Mouse (Mus musculus) cerebellum, postnatal 36 days (tissue): ENCODE results near the gene Glb1l2.

ENCODE experiments used
- DNase-seq, 2 experiments: peaks; one replicate each; pipeline ENCODE4 v3.0.0; 2021 to 2022; ENCODE audit warnings: mixed read lengths in 2 of 2

The Glb1l2 gene

DNA sequence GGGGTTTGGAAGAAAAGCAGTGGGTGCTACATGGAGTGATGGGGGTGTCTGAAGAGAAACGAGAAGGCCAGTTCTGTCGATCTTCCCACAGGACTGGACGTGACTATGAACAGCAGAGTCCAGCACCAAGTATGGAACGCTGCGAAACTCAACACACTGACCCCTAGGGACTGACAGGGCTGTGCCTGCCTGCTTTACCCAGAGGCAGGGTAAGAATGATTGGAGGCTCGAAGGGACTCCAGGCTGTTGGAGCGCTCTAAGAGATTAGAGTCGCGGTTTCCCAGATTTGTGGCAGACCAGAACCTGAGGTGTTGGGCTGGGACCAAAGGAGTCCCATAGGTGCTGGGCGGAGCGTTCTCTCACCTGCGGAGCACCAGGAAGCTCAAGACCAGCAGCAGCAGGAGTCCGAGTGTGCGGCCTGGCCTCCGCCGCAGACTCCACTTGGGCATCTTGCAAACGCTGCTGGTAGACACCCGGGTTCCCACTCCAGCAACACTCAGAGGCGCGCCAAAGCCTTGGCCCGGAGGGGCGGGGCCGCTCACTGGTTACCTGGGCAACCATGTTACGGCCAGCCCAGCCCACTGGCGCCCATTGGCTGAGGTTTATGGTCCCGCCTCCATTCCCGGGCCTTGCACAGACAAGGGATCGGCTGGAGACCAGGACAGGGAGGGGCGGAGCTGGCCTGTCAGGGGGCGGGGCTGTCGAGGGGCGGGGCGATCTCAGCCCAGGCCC, at the start of gene Glb1l2:
Gene Glb1l2, minus strand, starts transcription at position 534 of the 732 bp plus-strand sequence.
- peak; percentile 67 to 73 for DNase-seq

- DNase-seq: no peak
These were observed 24.8 kb upstream of the Glb1l2 start for GRCm38 (mm10) chr9:26831089-26831488.

- DNase-seq: no peak
These were observed 13.7 kb upstream of the Glb1l2 start for GRCm38 (mm10) chr9:26819942-26820341.

GRCm38 (mm10) chr9:26808735-26809134, 2.5 kb upstream of the Glb1l2 start:
- no peak for DNase-seq

GRCm38 (mm10) chr9:26804321-26804720, 1.9 kb downstream of the Glb1l2 start:
- no peak for DNase-seq

DNA sequence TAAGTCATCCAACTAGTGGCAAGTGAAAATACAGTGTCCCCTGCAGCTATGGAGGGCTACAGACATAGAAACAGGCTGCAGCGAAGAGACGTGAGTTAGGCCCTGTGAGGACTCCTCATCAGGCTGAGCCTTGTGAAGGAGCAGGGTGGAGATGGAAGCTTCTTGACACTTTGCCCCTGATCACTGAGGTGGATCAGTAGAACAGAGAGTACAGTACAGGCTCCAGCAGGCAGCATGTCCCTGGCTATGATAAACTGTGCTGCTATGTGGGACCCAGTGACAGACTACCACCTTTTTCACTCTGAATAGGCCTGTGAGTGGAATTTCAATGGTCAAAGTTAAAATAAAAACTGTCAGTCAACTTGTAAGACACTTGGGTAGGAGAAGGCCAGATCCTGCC, 5.9 kb downstream of the Glb1l2 start:
- no peak for DNase-seq

- DNase-seq: no peak
These were observed 7.5 kb downstream of the Glb1l2 start for GRCm38 (mm10) chr9:26798731-26799130.

DNA sequence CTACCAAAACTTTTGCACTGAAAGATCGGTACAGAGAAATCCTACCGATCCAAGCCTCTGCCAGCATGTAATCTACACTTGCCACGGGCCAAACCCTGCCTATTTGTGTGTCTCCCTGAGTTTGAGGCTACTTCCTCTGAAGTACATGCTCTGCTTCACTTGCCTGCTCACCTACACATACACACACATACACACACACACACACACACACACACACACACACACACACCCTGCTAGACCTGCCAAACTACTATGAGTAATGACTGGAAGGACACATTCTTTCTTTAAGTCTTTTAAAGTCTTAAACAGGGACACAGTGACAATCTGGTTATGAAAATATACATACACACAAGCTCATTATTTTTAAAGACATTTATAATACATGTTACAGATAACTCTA, 8.1 kb downstream of the Glb1l2 start:
- no peak for DNase-seq

DNA sequence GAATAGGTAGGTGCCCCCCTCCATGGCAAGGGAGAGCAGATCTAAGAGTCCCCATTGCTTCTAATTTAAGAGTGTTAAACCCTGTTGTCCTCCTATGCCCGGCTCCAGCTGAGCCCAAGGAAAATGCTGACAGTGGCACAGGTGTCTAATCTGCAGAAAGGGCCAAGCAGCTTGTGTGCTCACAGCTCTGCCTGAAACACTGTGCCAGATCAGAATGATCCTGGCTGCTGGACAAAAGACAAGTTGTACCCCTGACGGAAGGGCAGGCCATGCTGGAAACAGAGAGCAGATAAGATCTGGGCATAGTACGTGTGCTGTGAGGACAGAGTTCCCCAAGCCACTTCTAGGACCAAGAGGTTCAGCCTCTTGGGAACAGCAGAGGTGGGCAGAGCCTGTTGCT, 13.4 kb downstream of the Glb1l2 start:
- DNase-seq: peak; percentile 17 to 31

- DNase-seq: no peak
These were observed 22.8 kb downstream of the Glb1l2 start for GRCm38 (mm10) chr9:26783414-26783975.

- no peak for DNase-seq
These were observed 27.8 kb downstream of the Glb1l2 start for GRCm38 (mm10) chr9:26778421-26778820.

- peak; percentile 16 to 64 for DNase-seq
These were observed 30.0 kb downstream of the Glb1l2 start for GRCm38 (mm10) chr9:26776122-26776902.

GRCm38 (mm10) chr9:26775700-26776099, 30.6 kb downstream of the Glb1l2 start:
- DNase-seq: no peak

DNA sequence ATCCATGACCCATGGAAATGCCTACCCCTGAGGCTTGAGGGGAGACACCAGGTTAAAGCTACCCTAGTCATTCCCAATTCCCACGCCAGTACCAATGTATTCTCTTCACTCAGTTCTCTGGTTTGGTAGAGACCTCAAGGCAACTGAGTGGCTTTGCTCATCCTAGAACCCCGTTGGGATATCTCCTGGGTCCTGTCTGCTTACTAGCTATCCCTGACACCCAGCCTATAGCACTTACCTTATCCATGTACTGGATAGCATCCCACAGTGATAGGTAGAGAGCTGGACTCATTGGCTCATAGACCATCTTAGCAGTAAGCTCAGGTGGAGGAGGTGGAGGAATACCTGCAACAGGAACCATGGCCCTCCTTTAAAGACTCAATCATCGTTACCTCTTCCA, 38.1 kb downstream of the Glb1l2 start:
- DNase-seq: no peak

DNA sequence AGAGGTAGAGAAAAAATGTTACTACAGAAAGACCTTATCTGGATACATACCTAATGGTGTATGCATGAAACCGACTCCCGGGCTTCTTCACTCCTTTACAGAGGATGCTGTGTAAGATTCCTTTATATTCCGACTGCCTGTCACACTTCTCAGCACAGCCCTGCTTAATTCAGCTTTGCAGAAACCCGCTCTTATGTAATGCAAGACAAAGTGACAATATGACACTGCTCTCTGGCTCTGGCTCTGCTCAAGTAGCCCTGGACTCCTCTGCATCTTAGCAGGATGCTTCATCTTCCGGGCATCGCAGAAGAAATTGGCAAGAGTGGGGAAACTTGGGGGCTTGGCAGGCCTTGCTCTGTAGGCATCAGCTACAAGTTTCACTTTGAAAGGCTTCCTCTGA, 43.8 kb downstream of the Glb1l2 start:
- no peak for DNase-seq

DNA sequence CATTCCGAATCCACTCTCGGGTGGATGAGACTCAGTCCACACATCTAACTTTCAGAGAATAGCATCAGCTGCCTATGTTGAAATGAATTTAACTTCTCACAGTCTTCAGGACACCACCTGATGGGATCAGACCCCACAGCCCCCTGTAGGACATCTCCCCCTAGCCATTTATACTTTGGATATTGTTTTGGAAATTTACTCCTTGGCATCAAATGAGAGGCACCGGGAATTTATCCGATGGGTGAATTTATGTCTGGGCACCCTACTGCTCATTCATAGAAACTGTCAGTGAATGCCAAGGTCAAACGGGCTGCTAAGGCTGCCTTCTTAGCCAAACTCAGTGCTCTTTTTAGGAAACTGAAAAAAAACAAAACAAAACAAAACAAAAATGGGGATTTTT, 45.7 kb downstream of the Glb1l2 start:
- DNase-seq: no peak

- peak; percentile 61 to 65 for DNase-seq
These were observed 46.2 kb downstream of the Glb1l2 start for GRCm38 (mm10) chr9:26760081-26760480.

DNA sequence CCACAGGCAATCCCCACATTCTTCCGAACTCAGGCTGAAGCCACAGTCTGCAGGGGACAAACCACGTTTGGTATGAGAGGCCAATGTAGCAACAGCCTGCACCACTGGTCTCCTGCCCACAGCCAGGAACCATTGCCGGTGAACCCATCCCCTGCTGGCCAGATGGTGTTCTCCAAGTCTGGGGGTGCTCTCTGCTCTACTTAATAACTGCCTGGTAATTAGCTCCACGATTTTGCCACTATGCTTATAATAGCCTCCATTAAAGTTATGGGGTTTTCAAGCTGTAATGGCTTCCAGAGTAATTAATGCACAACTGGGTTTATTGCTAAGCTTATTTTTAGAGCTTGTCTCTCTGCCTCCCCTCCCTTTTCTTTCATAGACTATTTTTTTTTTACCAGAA, 57.4 kb downstream of the Glb1l2 start:
- no peak for DNase-seq

DNA sequence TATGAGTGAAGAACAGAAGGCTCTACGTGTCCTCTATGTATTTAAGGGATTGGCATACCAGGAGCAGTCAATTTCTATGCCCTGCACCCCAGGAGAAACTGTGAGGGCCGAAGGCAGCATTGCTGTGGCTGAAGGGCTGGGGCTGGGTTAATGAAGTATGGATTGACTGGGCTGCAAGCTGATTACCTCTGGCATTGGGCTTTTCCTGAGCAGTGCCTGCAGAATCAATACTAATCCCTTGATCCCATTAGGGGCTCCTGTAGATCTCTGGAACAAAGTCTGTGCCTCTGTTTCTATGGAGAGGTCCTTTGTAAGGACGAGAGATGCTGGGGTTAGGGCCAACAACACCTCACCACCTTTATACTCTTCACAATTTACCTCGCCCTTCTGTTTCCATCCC, 59.1 kb downstream of the Glb1l2 start:
- DNase-seq: no peak

GRCm38 (mm10) chr9:26742817-26743216, 63.5 kb downstream of the Glb1l2 start:
- no peak for DNase-seq

- DNase-seq: peak; percentile 36 to 54
These were observed 69.2 kb downstream of the Glb1l2 start for GRCm38 (mm10) chr9:26737116-26737515.

DNA sequence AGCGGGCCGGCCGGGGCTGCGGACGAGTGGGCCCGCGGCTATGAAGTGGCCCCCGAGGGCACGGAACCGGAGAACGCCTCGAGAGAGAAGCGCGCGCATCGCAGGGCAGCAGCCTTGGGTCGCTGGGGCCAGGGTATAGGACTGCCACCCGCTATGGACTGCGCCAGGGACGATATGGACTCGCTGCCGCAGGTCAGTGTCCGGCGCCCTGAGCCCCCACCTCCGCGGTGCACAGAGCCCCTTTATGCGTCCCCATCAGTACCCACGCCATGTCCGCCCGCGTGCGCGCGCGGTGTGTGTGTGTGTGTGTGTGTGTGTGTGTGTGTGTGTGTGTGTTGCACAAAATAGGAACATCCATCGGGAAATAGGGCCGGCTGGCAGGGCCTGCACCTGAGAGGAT, 72.3 kb downstream of the Glb1l2 start:
- peak; percentile 16 for DNase-seq

GRCm38 (mm10) chr9:26733206-26733891, 72.9 kb downstream of the Glb1l2 start, which contains the start of gene B3gat1:
Gene B3gat1, plus strand, starts transcription at chr9:26733728.
- DNase-seq: peak; percentile 10 to 23
